In the genomic region with DNA sequence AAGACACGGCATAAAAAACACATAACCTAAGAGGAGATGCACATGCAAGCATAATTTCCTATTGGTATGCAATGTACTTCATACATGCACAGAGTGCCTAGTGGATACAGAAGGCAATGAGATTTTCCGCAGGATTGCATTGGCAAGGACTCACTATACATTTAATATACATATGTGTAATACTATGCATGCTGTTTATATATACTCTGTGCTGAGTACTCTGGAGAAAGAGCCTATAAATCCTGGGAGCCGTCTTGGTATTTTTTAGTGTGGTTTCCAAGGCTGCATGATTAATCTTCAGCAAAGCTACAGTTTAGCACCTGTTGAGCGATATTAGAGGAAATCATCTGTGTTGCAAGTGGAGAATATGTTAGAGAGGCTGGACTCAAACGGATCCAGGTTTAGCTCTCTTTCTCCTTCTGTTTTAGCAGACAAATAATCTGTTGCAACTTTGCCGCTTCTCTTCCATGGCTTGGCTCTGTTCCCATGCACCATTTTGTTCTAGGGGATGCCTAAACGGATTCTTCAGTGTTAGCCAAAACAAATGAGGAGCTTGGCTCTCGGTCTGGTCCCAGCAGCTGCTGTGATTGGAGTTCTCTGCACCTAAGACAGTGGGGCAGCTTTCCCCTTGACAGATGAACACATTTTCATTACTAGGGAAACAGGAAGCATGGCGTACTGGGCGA, we compare ENCODE assay signal across 10 mouse cellular contexts.
DNase-seq lines count a peak whose midpoint lies in the region; ATAC-seq and TF ChIP-seq lines count a peak whose summit lies in the region.
"Had no signal": no experiment of that assay in that cellular context is flagged by ENCODE, and none has a peak within 500 bp of the region (broad histone marks: within the 10 kb centered on the region; RNA-seq: fewer than 3 reads in every experiment).

No protein-coding gene starts in this region.

- 69% methylated on average over 10 of the region's 10 CpGs for WGBS in lung, adult 2 months

- ATAC-seq in CD4-positive, CD25-positive, alpha-beta regulatory T cell, adult 4 months: no peak
- ATAC-seq: Patski had no signal

- no peak for TF ChIP-seq CTCF in lung, adult 2 months (IDR thresholded peaks at IDR 0.05; ENCODE audit: insufficient read depth, low read length)
- TF ChIP-seq CTCF in layer of hippocampus, adult 2 months (conservative IDR thresholded peaks at IDR 0.05): no peak

- TF ChIP-seq POLR2A in lung, adult 2 months (IDR thresholded peaks at IDR 0.05; ENCODE audit: borderline replicate concordance, extremely low read depth, low read depth, low read length): no peak

- H3K4me3 ChIP-seq in lung, adult 2 months (replicated peaks; ENCODE audit: extremely low read depth, low read depth, low read length): no peak overlapping the region
- peak overlapping the region; percentile 9; the same call in 1 of the 2 replicates for H3K4me3 ChIP-seq in layer of hippocampus, adult 2 months
- H3K4me3 ChIP-seq: lung, embryonic 15.5 days had no signal

- H3K4me1 ChIP-seq in lung, adult 2 months (ENCODE audit: control insufficient read depth, insufficient read depth, low read length): no peaks in the 10 kb centered on the region

- DNase-seq in lung, adult 18-20 months: peak; percentile 3 to 21
- DNase-seq in lung, adult 2 months: no peak
- peak; percentile 40 for DNase-seq in gastrocnemius, postnatal 10 days
- peak; percentile 81 to 88 for DNase-seq in layer of hippocampus, adult 2 months (ENCODE audit: low spot score in 2 of 2)
- DNase-seq in lung, postnatal 25 days (ENCODE audit: low spot score): peak; percentile 5
- no peak for DNase-seq in spleen, postnatal 36 days (ENCODE audit: low spot score in 2 of 2)
- no peak for DNase-seq in spleen, postnatal 10 days (ENCODE audit: low spot score in 2 of 2)

- no peak overlapping the region for H3K27ac ChIP-seq in layer of hippocampus, adult 2 months
- H3K27ac ChIP-seq: lung, embryonic 15.5 days had no signal

Comparison
In these comparisons a context has a peak if more than half of its experiments do, and no peak if none do; other contexts are left out.
1. DNase-seq: peak in lung, adult 18-20 months (2 of 2), gastrocnemius, postnatal 10 days (single experiment), layer of hippocampus, adult 2 months (2 of 2) and lung, postnatal 25 days (single experiment); none in lung, adult 2 months (single experiment), spleen, postnatal 36 days (0 of 2) and spleen, postnatal 10 days (0 of 2).